Mouse (Mus musculus) brown adipose tissue, adult 24 weeks (tissue): ENCODE results near the gene Cops7a. TPM values are rescaled to one million over a fixed set of nuclear protein-coding genes. Genes with fewer than 3 reads are reported as not detected.

Experiments
- H3K27ac ChIP-seq: fragments of 200-500 bp; replicated peaks from 2 replicates; pipeline ENCODE4 v1.5.1; 2012; ENCODE audit warnings: low read depth, mild to moderate bottlenecking, low read length
- H3K4me1 ChIP-seq: fragments of 200-500 bp; 2 replicates; pipeline ENCODE4 v1.6.1; 2012; ENCODE audit warnings: low read length, mixed read lengths; ENCODE audit not compliant: control insufficient read depth, insufficient read depth, insufficient read length
- H3K4me3 ChIP-seq: fragments of 200-500 bp; 2 replicates; pipeline ENCODE4 v1.5.1; 2012; ENCODE audit warnings: low read depth, mild to moderate bottlenecking, low read length, moderate library complexity; ENCODE audit not compliant: insufficient read depth
- polyA plus RNA-seq: library from polyadenylated mRNA; stranded (reverse); fragments of >200 nt; gene quantifications from 2 replicates; pipeline ENCODE4 v1.2.4, GENCODE M21; 2012; ENCODE audit not compliant: missing spikeins, insufficient read depth, insufficient read length

Cops7a gene
- polyA plus RNA-seq, 1 experiment, result 85.4 TPM

DNA sequence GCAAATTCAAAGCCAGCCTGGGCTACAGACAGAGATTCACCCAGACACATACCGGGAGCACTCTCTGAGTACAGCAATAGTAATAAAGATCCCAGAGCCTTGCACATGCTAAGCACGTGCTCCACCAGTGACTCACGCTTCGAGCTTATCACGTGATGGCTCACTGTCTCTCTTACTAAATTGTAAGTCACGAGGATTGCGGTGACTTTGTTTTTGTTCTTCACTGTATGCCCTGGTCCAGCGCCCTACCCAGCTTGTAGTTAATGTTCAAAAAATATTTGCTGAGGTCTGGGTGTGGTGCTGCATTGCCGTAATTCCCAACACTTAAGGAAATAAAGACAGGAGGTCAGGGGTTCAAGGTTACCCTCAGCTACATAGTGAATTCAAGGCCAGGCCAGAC is 28.0 kb upstream of the Cops7a start:
- Histone ChIP-seq H3K4me3 (no peak overlapping the region), H3K4me1 (no peaks in the 10 kb centered on the region; the same call in 1 of the 2 replicates), H3K27ac (no peak overlapping the region)

GRCm38 (mm10) chr6:124992241-124992640 is 26.9 kb upstream of the Cops7a start:
- Histone ChIP-seq H3K27ac (no peak overlapping the region), H3K4me3 (no peak overlapping the region), H3K4me1 (no peaks in the 10 kb centered on the region; the same call in 1 of the 2 replicates)

DNA sequence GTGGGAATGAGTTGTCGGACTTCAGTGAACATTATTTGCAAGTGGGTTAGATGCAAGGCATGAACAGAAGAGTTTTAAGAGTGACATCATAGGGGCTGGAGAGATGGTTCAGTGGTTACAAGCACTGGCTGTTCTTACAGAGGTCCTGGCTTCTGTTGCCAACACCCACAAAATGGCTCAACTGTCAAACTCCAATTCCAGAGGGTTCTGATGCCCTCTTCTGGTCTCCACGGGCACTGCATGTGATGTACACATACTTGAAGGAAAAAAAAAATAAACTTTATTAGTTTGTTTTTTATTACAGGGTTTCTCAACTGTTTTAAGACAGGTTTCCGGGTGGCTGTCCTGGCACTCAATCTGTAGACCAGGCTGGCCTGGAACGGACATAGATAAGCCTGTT is 2.4 kb upstream of the Cops7a start:
- H3K4me3 ChIP-seq, result no peak overlapping the region
- H3K4me1 ChIP-seq, result peaks cover 6% of the 10 kb centered on the region
- no peak overlapping the region for H3K27ac ChIP-seq

DNA sequence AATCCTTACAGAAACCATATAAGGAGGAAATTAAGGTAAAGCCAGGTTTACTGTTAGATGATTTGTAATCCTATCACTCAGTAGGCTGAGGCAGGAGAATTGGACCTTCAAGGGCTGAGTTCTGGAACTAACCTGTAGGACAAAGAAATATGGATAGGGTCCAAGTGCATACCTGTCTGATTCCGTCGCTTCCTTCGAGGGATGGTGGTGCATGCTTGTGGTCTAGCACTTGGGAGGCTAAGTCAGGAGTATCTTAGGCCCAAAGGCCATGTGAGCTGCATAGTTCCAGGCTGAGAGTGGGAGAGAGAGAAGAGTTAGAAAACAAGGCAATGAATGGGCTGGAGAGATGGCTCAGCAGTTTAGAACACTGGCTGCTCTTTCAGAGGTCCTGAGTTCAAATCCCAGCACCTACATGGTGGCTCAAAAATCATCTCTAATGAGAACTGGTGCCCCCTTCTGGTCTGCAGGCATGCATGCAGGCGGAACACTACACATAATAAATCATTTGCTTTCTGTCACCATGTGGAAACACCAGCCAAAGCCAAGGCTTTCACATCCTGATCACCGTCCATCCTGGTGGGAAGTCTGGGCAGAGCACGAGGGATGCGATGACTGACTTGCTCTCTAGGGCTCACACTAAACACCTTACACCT is 1.3 kb upstream of the Cops7a start:
- Histone ChIP-seq H3K4me3 (no peak overlapping the region), H3K27ac (no peak overlapping the region), H3K4me1 (peaks cover 6% of the 10 kb centered on the region)

DNA sequence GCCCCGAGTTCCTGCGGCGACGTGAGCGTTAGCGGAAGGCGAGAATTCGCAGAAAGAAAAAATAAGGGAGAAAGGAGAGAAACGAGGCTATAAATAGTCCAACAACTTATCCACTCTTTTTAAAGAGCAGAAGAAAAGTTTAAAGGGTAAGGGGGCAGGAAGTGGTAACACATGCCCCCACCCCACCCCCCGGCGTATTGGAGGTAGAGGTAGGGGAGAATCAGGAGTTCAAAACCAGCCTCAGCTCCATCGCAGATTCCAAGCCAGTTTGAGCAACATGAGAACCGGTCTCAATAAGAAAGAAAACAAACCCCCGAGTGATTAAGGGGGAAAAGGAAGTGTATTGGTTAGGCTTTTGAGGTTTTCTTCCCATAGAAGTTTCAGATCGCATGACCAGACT is 409 bp upstream of the Cops7a start:
- H3K4me3 ChIP-seq, result peak overlapping the region; percentile 96
- H3K4me1 ChIP-seq, result peaks cover 6% of the 10 kb centered on the region
- peak overlapping the region; percentile 85 for H3K27ac ChIP-seq

GRCm38 (mm10) chr6:124964638-124965037 is 700 bp downstream of the Cops7a start:
- H3K4me3 ChIP-seq, result peak overlapping the region; percentile 96
- H3K4me1 ChIP-seq, result peaks cover 6% of the 10 kb centered on the region
- H3K27ac ChIP-seq, result peak overlapping the region; percentile 92; the same call in 1 of the 2 replicates

DNA sequence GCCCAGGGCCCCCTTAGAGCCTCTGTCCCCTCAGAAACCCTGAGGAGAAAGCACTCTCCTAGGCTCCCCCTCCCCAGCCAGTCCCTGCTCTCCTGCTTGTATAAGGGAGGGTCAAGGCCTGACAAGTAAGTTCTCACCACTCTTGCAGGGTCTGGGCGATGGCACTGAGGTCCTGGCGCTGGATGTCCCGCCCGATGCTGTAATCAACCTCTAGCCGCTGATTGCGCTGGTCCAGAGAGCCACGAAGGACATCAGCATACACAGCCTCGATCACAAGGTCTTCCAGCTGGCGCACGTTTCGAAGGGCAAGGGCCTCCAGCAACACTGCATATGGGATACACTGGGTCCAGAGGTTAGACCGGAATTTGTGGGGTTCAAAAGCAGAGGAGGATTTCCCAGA is 4.3 kb downstream of the Cops7a start:
- peaks cover 6% of the 10 kb centered on the region for H3K4me1 ChIP-seq

GRCm38 (mm10) chr6:124959960-124960359 is 5.4 kb downstream of the Cops7a start:
- no peak overlapping the region for H3K4me3 ChIP-seq
- H3K27ac ChIP-seq, result no peak overlapping the region
- H3K4me1 ChIP-seq, result peaks cover 5% of the 10 kb centered on the region

More for the DNA sequence above, 4.3 kb downstream of the Cops7a start:
- no peak overlapping the region for H3K4me3 ChIP-seq
- no peak overlapping the region for H3K27ac ChIP-seq

- no peak overlapping the region for H3K27ac ChIP-seq
- H3K4me3 ChIP-seq, result no peak overlapping the region
- H3K4me1 ChIP-seq, result no peaks in the 10 kb centered on the region
Measured at GRCm38 (mm10) chr6:124958127-124958526, 7.2 kb downstream of the Cops7a start.

GRCm38 (mm10) chr6:124955212-124955611 is 10.1 kb downstream of the Cops7a start:
- Histone ChIP-seq H3K4me3 (no peak overlapping the region), H3K4me1 (no peaks in the 10 kb centered on the region), H3K27ac (no peak overlapping the region)

GRCm38 (mm10) chr6:124953991-124954715 is 11.2 kb downstream of the Cops7a start:
- Histone ChIP-seq H3K4me3 (no peak overlapping the region), H3K27ac (no peak overlapping the region), H3K4me1 (no peaks in the 10 kb centered on the region)

GRCm38 (mm10) chr6:124943526-124943925 is 21.8 kb downstream of the Cops7a start:
- H3K4me1 ChIP-seq, result no peaks in the 10 kb centered on the region
- H3K4me3 ChIP-seq, result no peak overlapping the region
- no peak overlapping the region for H3K27ac ChIP-seq

GRCm38 (mm10) chr6:124941679-124942078 is 23.7 kb downstream of the Cops7a start:
- Histone ChIP-seq H3K4me3 (no peak overlapping the region), H3K4me1 (no peaks in the 10 kb centered on the region), H3K27ac (no peak overlapping the region)

DNA sequence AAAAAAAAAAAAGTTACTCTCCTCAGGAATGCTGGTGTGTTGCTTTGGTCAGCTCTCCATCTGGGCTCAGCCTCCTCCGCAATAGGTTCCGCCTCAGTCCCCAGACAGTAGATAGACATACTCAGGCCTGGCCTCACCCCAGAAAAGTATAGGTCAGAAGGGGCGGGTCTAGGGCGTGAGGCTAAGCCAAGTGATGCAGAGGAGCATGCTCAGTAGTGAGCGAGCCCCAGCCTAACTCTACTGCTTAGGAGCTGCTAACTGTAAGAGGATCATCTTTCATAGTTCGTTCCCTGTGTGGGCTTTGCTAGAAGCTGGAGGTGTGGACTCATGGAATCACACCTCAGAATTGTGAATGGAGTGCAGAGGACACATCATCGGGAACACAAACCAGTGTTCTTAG is 26.8 kb downstream of the Cops7a start:
- H3K4me3 ChIP-seq, result no peak overlapping the region
- 0 out of 2 replicates have a peak, but pooled peaks cover 2% of the 10 kb centered on the region for H3K4me1 ChIP-seq
- no peak overlapping the region for H3K27ac ChIP-seq

GRCm38 (mm10) chr6:124937493-124937892 is 27.8 kb downstream of the Cops7a start:
- Histone ChIP-seq H3K4me3 (no peak overlapping the region), H3K27ac (no peak overlapping the region), H3K4me1 (peaks cover 5% of the 10 kb centered on the region; the same call in 1 of the 2 replicates)

GRCm38 (mm10) chr6:124936681-124937080 is 28.7 kb downstream of the Cops7a start:
- H3K4me1 ChIP-seq, result peaks cover 11% of the 10 kb centered on the region; the same call in 1 of the 2 replicates
- H3K4me3 ChIP-seq, result no peak overlapping the region
- 0 out of 2 replicates have a peak overlapping the region, but pooled peaks have one; percentile 4 for H3K27ac ChIP-seq
